Mouse (Mus musculus): ENCODE data around the gene Nptx1. TPM values are rescaled to one million over a fixed set of nuclear protein-coding genes. Genes with fewer than 3 reads are reported as not detected.
A peak's percentile ranks its signal among the peaks of the same experiment; 100 is the strongest.

The Nptx1 gene
- polyA plus RNA-seq, 1 experiment from 2014 or later, result 0.21 TPM

DNA sequence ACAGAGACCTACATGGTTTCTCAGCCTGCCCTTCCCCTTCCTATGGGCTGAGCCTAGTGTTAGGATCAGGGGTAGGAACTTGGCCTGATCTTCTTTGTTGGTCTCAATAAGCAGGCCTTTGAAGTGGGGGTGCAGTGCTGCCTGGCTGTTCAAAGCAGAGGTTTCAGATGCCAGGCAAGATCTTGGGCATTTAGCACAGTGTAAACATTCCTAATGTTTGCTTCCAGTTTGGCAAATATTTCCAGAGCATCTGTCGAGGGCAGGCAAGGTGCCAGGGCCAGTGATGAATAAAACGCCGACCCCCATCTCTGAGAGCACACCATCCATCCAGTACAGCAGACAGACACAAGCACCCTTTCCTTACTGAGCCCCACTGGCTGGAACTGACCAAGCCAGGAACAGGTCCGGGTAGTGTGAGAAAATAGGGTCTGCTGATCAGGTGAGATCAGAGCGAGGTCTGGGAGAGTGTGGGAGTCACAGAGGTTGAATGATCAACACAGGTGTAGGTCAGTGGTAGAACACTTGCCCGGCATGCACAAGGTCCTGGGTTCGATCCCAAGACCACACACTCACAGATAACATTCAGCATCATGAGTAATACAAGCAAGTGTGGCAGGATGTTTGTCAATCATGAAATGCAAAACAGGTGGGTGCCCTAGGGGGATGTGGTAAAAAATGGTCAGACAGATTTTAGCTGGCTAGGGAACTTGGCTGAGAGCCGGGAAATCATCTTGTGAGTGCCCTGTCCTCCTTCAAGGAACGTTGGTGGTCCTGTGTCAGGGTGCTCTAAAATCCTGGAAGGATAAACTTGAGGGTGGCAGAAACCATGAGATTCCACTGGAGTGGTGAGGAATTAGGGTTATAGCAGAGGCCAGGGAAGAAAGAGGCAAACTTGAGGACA is 5.6 kb upstream of the Nptx1 start:
- no peak for DNase-seq (ENCODE audit: low spot score)
- no peak overlapping the region for H3K4me2 ChIP-seq (ENCODE audit: low read length)
- H3K36me3 ChIP-seq (ENCODE audit: insufficient read depth, low read length), result no peaks in the 10 kb centered on the region
- no peak overlapping the region for H3K27ac ChIP-seq
- no peak overlapping the region for H3K4me3 ChIP-seq (replicated peaks; ENCODE audit: low read depth, low read length)
- no peak for TF ChIP-seq CTCF (IDR thresholded peaks at IDR 0.05; ENCODE audit: low read depth)
- peaks cover 30% of the 10 kb centered on the region for H3K27me3 ChIP-seq (ENCODE audit: insufficient read depth, low read length)
- WGBS, result 63% methylated on average over 9 of the region's 9 CpGs
- no peaks in the 10 kb centered on the region for H3K9me3 ChIP-seq (replicated peaks; ENCODE audit: low read length)
- H3K4me1 ChIP-seq (replicated peaks; ENCODE audit: insufficient read depth, low read length), result peaks cover 13% of the 10 kb centered on the region
- ATAC-seq (replicated peaks; ENCODE audit: low FRiP score, low read depth), result no peak
- no peak overlapping the region for H3K9ac ChIP-seq (ENCODE audit: low read depth, low read length)

DNA sequence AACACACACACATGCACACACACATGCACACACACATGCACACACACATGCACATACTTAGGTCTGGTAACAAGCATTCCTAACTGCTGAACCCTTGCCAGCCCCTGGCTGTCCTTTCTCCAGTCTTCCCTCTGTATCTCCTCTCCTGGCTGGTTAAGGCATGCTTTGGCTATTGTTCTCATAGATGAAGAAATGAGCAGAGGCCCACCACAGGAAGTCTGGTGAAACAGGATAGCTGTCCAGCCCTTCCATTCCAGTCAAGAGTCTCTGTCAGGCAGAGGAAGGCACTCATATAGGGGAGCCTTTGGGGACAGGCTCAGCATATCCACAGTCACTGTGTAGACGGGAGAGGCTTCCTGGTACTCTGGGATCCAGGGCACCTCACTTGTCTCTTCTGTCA is 4.7 kb upstream of the Nptx1 start:
- no peak overlapping the region for H3K9ac ChIP-seq (ENCODE audit: low read depth, low read length)
- H3K27ac ChIP-seq, result no peak overlapping the region
- H3K4me3 ChIP-seq (replicated peaks; ENCODE audit: low read depth, low read length), result no peak overlapping the region
- no peak overlapping the region for H3K4me2 ChIP-seq (ENCODE audit: low read length)
- H3K4me1 ChIP-seq (replicated peaks; ENCODE audit: insufficient read depth, low read length), result peaks cover 21% of the 10 kb centered on the region
- TF ChIP-seq CTCF (IDR thresholded peaks at IDR 0.05; ENCODE audit: low read depth), result no peak
- H3K27me3 ChIP-seq (ENCODE audit: insufficient read depth, low read length), result peaks cover 37% of the 10 kb centered on the region
- H3K9me3 ChIP-seq (replicated peaks; ENCODE audit: low read length), result no peaks in the 10 kb centered on the region
- ATAC-seq (replicated peaks; ENCODE audit: low FRiP score, low read depth) (no peak), DNase-seq (ENCODE audit: low spot score) (no peak)
- H3K36me3 ChIP-seq (ENCODE audit: insufficient read depth, low read length), result no peaks in the 10 kb centered on the region
- 24% methylated on average over 1 of the region's 1 CpGs for WGBS

GRCm38 (mm10) chr11:119551468-119551867 is 3.9 kb upstream of the Nptx1 start:
- no peak for TF ChIP-seq CTCF (IDR thresholded peaks at IDR 0.05; ENCODE audit: low read depth)
- peaks cover 40% of the 10 kb centered on the region for H3K27me3 ChIP-seq (ENCODE audit: insufficient read depth, low read length)
- H3K4me3 ChIP-seq (replicated peaks; ENCODE audit: low read depth, low read length), result no peak overlapping the region
- H3K36me3 ChIP-seq (ENCODE audit: insufficient read depth, low read length), result no peaks in the 10 kb centered on the region
- H3K9ac ChIP-seq (ENCODE audit: low read depth, low read length), result no peak overlapping the region
- DNase-seq (ENCODE audit: low spot score) (no peak), ATAC-seq (replicated peaks; ENCODE audit: low FRiP score, low read depth) (no peak)
- H3K27ac ChIP-seq, result no peak overlapping the region
- no peaks in the 10 kb centered on the region for H3K9me3 ChIP-seq (replicated peaks; ENCODE audit: low read length)
- WGBS, result 54% methylated on average over 3 of the region's 3 CpGs
- peaks cover 28% of the 10 kb centered on the region for H3K4me1 ChIP-seq (replicated peaks; ENCODE audit: insufficient read depth, low read length)
- no peak overlapping the region for H3K4me2 ChIP-seq (ENCODE audit: low read length)

DNA sequence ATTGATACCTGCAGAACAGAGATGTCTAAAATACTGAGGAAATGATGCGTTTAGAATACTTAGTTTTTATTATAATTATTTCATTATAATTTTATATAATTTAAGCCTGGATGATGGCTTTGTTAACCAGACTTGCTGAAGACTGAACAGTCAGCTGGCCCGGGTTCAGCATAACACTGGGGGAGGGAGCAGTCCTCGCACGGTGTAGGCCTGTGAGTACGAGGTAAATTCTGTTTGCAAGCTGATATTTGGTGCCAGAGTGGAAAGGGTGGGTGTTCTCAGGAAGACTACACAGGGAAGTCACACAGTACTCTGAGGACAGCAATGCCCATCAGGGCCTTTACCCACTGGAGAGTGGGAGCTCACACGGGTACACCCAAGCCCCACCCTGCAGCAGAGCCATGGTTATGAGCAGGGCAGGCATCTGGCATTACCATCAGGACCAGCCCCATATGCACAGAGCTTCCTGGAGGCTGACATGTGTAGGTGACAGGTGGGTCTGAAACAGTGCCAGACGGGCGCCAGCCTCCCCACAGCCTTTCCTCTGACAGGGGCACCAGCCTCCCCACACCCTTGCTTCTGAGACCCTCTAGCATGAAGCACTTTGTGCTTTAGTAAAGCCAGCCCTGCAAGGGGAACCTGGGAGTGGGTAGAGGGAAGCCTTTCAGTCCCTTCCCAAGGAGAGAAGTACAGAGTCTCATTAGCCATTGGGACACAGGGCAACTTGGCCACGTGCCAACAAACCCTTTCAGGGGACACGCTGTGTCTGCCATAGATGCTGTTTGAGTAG is 3.2 kb upstream of the Nptx1 start:
- no peaks in the 10 kb centered on the region for H3K9me3 ChIP-seq (replicated peaks; ENCODE audit: low read length)
- no peaks in the 10 kb centered on the region for H3K36me3 ChIP-seq (ENCODE audit: insufficient read depth, low read length)
- 67% methylated on average over 10 of the region's 10 CpGs for WGBS
- TF ChIP-seq CTCF (IDR thresholded peaks at IDR 0.05; ENCODE audit: low read depth), result no peak
- DNase-seq (ENCODE audit: low spot score) (no peak), ATAC-seq (replicated peaks; ENCODE audit: low FRiP score, low read depth) (no peak)
- peaks cover 46% of the 10 kb centered on the region for H3K27me3 ChIP-seq (ENCODE audit: insufficient read depth, low read length)
- no peak overlapping the region for H3K4me3 ChIP-seq (replicated peaks; ENCODE audit: low read depth, low read length)
- H3K27ac ChIP-seq, result no peak overlapping the region
- H3K4me1 ChIP-seq (replicated peaks; ENCODE audit: insufficient read depth, low read length), result peaks cover 28% of the 10 kb centered on the region
- no peak overlapping the region for H3K4me2 ChIP-seq (ENCODE audit: low read length)
- no peak overlapping the region for H3K9ac ChIP-seq (ENCODE audit: low read depth, low read length)

DNA sequence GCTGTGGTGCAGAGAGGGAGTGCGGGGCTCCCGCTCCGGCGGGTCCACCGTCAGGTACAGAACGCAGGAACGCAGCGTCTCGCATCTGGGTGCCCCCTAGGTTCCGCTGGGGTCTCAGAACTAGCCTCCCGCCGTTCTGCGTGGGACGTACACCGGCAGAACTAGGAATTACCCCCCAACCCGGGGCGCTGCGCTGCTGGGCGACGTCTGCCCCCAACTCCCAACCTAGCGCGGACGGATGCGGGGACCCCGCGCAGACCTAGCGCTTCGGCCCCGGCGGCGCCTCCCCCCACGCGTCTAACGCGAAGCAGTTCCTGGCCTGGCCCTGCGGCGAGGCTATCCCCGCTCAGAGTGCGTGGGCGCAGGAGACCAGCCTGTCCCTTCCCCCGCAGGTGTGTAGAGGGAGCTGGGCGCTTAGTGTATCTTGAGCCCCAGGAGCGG is 1.8 kb upstream of the Nptx1 start:
- DNase-seq (ENCODE audit: low spot score) (no peak), ATAC-seq (replicated peaks; ENCODE audit: low FRiP score, low read depth) (no peak)
- Histone ChIP-seq H3K9me3 (replicated peaks; ENCODE audit: low read length) (no peaks in the 10 kb centered on the region), H3K27me3 (ENCODE audit: insufficient read depth, low read length) (peaks cover 57% of the 10 kb centered on the region), H3K9ac (ENCODE audit: low read depth, low read length) (0 out of 2 replicates have a peak overlapping the region, but pooled peaks have one; percentile 9), H3K27ac (no peak overlapping the region), H3K36me3 (ENCODE audit: insufficient read depth, low read length) (no peaks in the 10 kb centered on the region), H3K4me2 (ENCODE audit: low read length) (peak overlapping the region; percentile 98), H3K4me3 (replicated peaks; ENCODE audit: low read depth, low read length) (peak overlapping the region; percentile 34), H3K4me1 (replicated peaks; ENCODE audit: insufficient read depth, low read length) (peaks cover 28% of the 10 kb centered on the region)
- TF ChIP-seq CTCF (IDR thresholded peaks at IDR 0.05; ENCODE audit: low read depth), result no peak
- under 1% methylated on average over 43 of the region's 43 CpGs for WGBS

GRCm38 (mm10) chr11:119548741-119549370 is 1.3 kb upstream of the Nptx1 start:
- Histone ChIP-seq H3K27me3 (ENCODE audit: insufficient read depth, low read length) (peaks cover 57% of the 10 kb centered on the region), H3K9me3 (replicated peaks; ENCODE audit: low read length) (no peaks in the 10 kb centered on the region), H3K27ac (no peak overlapping the region), H3K9ac (ENCODE audit: low read depth, low read length) (0 out of 2 replicates have a peak overlapping the region, but pooled peaks have one; percentile 9), H3K4me3 (replicated peaks; ENCODE audit: low read depth, low read length) (peak overlapping the region; percentile 34), H3K36me3 (ENCODE audit: insufficient read depth, low read length) (no peaks in the 10 kb centered on the region), H3K4me1 (replicated peaks; ENCODE audit: insufficient read depth, low read length) (peaks cover 28% of the 10 kb centered on the region), H3K4me2 (ENCODE audit: low read length) (peak overlapping the region; percentile 98)
- no peak for ATAC-seq (replicated peaks; ENCODE audit: low FRiP score, low read depth)
- DNase-seq (ENCODE audit: low spot score), result no peak
- WGBS, result 1% methylated on average over 37 of the region's 37 CpGs
- TF ChIP-seq CTCF (IDR thresholded peaks at IDR 0.05; ENCODE audit: low read depth), result no peak

All from kidney, postnatal 0 days (tissue).